Mouse (Mus musculus) lung, embryonic 15.5 days (tissue): Measurements from ENCODE around the gene Slfn4. TPM values are rescaled to one million over a fixed set of nuclear protein-coding genes. Genes with fewer than 3 reads are reported as not detected.
"Not testable (repeated sequence)": the region's sequence is repeated elsewhere in the genome, so short reads cannot be mapped to it uniquely, and the experiment has no call there.

ENCODE experiments used
- ATAC-seq: fragments of 200-750 bp; cut with Nextera tagmentation; 2 replicates; pipeline ENCODE4 v1.8.0; 2017; ENCODE audit warnings: moderate number of reproducible peaks, borderline replicate concordance; ENCODE audit not compliant: low FRiP score, low TSS enrichment; ENCODE audit errors: extremely low read depth
- H3K27ac ChIP-seq: fragments of 300-500 bp; sonication (generic); 2 replicates; pipeline ENCODE4 v1.5.1; 2015; ENCODE audit warnings: moderate library complexity, mild to moderate bottlenecking, inconsistent platforms
- H3K27me3 ChIP-seq: fragments of 300-500 bp; sonication (generic); 2 replicates; pipeline ENCODE4 v1.6.1; 2015; ENCODE audit warnings: inconsistent platforms
- H3K36me3 ChIP-seq: fragments of 300-500 bp; sonication (generic); 2 replicates; pipeline ENCODE4 v1.6.1; 2015; ENCODE audit warnings: inconsistent platforms
- H3K4me1 ChIP-seq: fragments of 300-500 bp; sonication (generic); 2 replicates; pipeline ENCODE4 v1.6.1; 2015; ENCODE audit warnings: inconsistent platforms
- H3K4me2 ChIP-seq: fragments of 300-500 bp; sonication (generic); 2 replicates; pipeline ENCODE4 v1.6.1; 2015; ENCODE audit warnings: inconsistent platforms, mild to moderate bottlenecking, moderate library complexity
- H3K4me3 ChIP-seq: fragments of 300-500 bp; sonication (generic); 2 replicates; pipeline ENCODE4 v1.5.1; 2015; ENCODE audit warnings: mild to moderate bottlenecking, inconsistent platforms
- H3K9ac ChIP-seq: fragments of 300-500 bp; sonication (generic); 2 replicates; pipeline ENCODE4 v1.6.1; 2015; ENCODE audit warnings: inconsistent platforms
- H3K9me3 ChIP-seq: fragments of 300-500 bp; sonication (generic); 2 replicates; pipeline ENCODE4 v1.6.1; 2016; ENCODE audit warnings: inconsistent platforms
- WGBS: fragments of 180-500 bp; shearing (Covaris S2); methylation state at CpG from one replicate; pipeline ENCODE4 v1.1.7; 2015; 5-methylcytosine and 5-hydroxymethylcytosine counted together
- polyA plus RNA-seq: library from polyadenylated mRNA; unstranded; fragments of >200 nt; fragmentation: Nextera tagmentation; extraction: Ambion mirVana; gene quantifications from 2 replicates; pipeline ENCODE4 v1.2.1, GENCODE M21; 2015

Gene Slfn4
- polyA plus RNA-seq, 1 experiment from 2014 or later = 0.07 TPM

DNA sequence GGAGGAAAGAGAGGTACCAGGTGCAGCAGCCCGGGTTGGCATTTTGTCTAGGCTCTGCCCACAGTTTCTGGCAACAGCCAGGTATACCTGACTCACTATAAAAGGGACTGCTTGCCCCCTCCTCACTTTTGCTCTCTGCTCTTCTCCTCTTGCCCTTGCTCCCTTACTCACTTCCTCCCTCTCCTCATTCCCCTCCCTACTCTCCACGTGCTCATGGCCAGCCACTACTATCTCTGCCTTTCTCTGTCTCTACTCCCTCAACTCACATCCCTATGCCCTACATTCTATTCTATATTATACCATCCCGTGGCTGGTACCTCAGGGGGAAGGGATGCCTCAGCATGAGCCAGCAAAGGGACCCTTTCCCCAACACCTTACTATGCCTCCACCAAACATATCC, 49.8 kb downstream of the Slfn4 start:
- H3K36me3 ChIP-seq = no peaks in the 10 kb centered on the region
- no peak overlapping the region for H3K4me3 ChIP-seq
- no peaks in the 10 kb centered on the region for H3K27me3 ChIP-seq
- 59% methylated on average over 3 of the region's 3 CpGs for WGBS
- H3K4me1 ChIP-seq = no peaks in the 10 kb centered on the region
- no peak overlapping the region for H3K4me2 ChIP-seq
- ATAC-seq = no peak
- no peaks in the 10 kb centered on the region for H3K9me3 ChIP-seq
- no peak overlapping the region for H3K27ac ChIP-seq
- H3K9ac ChIP-seq = no peak overlapping the region

DNA sequence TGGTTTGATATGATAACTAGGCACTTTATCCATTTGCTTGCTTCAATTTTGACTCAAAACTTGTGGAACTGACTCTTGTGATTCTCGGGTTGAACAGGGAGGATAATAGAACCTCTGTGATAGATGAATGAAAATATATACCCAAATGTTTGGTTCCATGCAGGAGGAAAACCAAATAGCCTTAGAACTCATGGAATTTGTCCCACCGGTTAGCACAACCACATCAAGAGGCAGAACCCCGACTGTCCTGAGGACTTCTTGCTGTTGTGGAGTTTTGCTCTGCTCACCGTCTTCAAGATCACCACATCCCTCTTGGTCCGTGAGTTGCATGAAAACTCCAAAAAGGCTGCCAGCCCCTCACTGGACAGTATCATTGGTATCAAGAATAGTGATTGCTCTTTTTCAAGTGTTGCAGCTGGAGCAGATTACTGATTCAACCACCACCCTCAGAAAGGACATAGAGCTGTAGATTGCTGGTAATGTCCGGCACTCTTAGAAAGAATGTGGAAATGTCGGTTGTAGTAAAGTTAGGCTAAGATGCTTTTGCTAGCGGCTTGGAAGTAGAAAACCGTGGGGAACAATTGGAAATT, 50.5 kb downstream of the Slfn4 start:
- no peak overlapping the region for H3K4me2 ChIP-seq
- H3K27me3 ChIP-seq = no peaks in the 10 kb centered on the region
- no peak overlapping the region for H3K27ac ChIP-seq
- H3K4me1 ChIP-seq = no peaks in the 10 kb centered on the region
- 83% methylated on average over 9 of the region's 9 CpGs for WGBS
- no peaks in the 10 kb centered on the region for H3K9me3 ChIP-seq
- H3K9ac ChIP-seq = no peak overlapping the region
- no peak for ATAC-seq
- H3K4me3 ChIP-seq = no peak overlapping the region
- H3K36me3 ChIP-seq = no peaks in the 10 kb centered on the region

DNA sequence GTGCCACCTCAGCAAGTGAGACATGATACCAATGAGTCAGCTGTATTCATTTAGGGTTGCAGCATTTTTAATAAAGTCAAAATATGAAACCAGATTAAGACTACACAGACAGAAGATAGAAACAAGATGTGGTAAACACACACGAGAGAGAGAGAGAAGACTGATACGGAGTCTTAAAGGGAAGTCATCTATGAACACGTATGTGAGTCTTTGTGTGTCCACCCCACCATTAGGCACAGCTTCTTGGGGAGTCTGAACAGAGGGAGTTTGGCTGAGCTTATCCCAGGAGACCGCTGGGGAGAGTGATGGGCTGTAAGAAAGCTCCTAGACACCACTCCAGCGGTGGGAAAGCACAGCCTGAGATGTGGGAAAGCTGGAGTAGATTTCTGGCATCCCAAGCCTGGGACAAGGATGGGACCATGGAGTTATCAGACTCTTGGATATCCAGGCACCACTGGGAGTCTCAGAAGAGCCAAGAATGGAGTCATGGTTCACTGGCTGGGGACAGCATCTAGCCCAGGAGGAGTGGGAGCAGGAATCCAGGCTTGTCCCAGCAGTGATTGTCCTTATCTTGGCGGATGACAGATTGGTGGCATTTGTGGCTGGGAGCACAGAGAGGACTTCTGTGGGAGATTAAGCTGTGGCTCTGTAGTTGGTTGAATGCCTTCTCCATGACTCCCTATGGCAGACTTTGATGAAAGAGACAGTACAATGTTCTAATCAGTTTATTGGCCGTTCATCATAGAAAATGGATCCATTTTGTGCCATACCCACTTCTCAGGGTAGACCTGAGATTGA, 53.1 kb downstream of the Slfn4 start:
- no peak overlapping the region for H3K27ac ChIP-seq
- 78% methylated on average over 7 of the region's 7 CpGs for WGBS

DNA sequence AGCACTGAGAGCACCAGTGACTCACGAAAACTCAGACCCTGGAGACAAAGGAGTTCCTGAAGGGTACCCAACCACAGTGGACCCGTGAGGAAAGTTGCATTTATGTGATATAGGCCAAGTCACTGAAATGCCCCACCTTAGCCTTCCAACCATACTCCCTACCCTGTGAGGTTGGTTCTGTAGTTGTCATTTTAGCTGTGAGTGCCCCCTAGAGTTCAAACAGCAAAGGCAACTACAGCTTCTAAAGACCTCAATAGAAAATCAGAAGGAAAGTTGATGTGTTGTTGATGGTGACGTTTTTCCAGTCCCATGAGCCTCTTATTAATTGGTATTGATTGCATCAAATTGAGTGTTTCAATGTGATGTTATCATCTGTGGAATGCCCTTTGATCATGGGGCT, 56.0 kb downstream of the Slfn4 start:
- 65% methylated on average over 3 of the region's 3 CpGs for WGBS
- no peaks in the 10 kb centered on the region for H3K27me3 ChIP-seq
- no peak overlapping the region for H3K4me2 ChIP-seq
- no peak for ATAC-seq
- H3K27ac ChIP-seq = no peak overlapping the region
- H3K9ac ChIP-seq = no peak overlapping the region
- H3K36me3 ChIP-seq = no peaks in the 10 kb centered on the region
- no peaks in the 10 kb centered on the region for H3K9me3 ChIP-seq
- no peak overlapping the region for H3K4me3 ChIP-seq
- H3K4me1 ChIP-seq = no peaks in the 10 kb centered on the region

More for the DNA sequence above, 53.1 kb downstream of the Slfn4 start:
- no peak for ATAC-seq
- Histone ChIP-seq H3K27me3 (no peaks in the 10 kb centered on the region), H3K4me1 (no peaks in the 10 kb centered on the region), H3K4me2 (no peak overlapping the region), H3K36me3 (no peaks in the 10 kb centered on the region), H3K9ac (no peak overlapping the region), H3K4me3 (no peak overlapping the region), H3K9me3 (no peaks in the 10 kb centered on the region)

DNA sequence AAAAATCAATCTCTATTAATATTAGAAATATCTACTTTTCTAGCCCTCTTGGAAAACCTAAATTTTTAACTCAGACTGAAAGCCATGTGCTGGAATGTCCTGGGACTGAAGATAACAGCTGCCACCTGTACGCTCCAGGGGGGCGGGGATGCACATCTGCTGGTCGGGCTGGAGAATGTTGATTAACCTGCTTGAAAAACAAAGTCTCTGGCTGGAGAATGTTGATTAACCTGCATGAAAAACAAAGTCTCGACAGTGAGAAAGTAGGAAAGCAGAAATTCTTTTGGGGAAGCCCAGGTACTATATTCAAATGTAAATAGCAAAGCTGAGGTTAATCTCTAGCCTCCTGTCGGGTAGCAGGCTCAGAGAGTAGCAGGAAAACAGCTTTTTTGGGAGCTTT, 58.6 kb downstream of the Slfn4 start:
- H3K9me3 ChIP-seq, H3K4me1 ChIP-seq, H3K9ac ChIP-seq, H3K4me3 ChIP-seq, H3K36me3 ChIP-seq, H3K4me2 ChIP-seq, H3K27ac ChIP-seq, H3K27me3 ChIP-seq, ATAC-seq: not testable (repeated sequence)
- 33% methylated on average over 5 of the region's 5 CpGs for WGBS

DNA sequence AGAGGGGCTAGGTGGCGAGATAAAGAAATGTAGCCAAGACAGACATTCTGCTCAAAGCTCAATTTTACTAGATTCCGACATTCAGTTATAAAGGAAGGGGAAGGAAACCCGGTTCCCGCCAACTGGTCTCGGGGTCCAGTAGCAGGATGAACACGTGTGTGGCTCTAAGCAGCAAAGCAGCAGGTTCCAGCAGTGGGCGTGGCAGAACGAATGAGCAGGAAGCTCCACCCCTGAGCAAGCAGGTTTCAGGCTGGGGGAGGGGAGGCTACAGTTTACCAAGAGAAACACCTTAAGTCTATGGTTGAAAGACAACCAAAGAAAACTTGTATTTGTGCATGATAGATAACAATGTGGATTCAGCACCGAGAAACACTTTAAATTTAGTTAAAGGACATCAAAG, 62.4 kb downstream of the Slfn4 start:
- not testable (repeated sequence) for H3K36me3 ChIP-seq, H3K4me2 ChIP-seq, ATAC-seq, H3K27me3 ChIP-seq, H3K4me3 ChIP-seq, H3K9ac ChIP-seq, H3K4me1 ChIP-seq, H3K27ac ChIP-seq, H3K9me3 ChIP-seq
- 74% methylated on average over 9 of the region's 9 CpGs for WGBS

DNA sequence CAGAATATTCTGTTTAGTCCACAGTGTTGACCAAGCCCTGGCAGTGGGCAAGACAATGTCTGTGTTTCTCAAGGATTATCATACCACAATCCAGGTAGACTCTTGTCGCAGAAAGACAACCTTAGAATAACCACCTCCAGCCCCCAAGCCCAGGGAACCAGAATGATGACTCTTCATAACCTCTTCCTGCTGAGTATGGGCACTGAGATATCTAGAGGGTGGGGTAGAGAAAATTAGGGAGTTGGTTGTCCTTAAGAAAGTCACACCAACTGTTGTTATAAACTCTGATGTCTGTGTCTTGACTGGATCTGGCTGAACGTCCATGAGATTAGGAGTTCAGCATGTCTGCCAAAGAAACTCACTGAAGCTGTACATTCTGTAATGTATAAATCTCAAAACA, 63.4 kb downstream of the Slfn4 start:
- Histone ChIP-seq H3K4me3 (no peak overlapping the region), H3K27me3 (no peaks in the 10 kb centered on the region), H3K4me2 (no peak overlapping the region), H3K9me3 (no peaks in the 10 kb centered on the region), H3K27ac (no peak overlapping the region), H3K4me1 (no peaks in the 10 kb centered on the region), H3K36me3 (no peaks in the 10 kb centered on the region), H3K9ac (no peak overlapping the region)
- 80% methylated on average over 2 of the region's 2 CpGs for WGBS
- ATAC-seq = no peak

DNA sequence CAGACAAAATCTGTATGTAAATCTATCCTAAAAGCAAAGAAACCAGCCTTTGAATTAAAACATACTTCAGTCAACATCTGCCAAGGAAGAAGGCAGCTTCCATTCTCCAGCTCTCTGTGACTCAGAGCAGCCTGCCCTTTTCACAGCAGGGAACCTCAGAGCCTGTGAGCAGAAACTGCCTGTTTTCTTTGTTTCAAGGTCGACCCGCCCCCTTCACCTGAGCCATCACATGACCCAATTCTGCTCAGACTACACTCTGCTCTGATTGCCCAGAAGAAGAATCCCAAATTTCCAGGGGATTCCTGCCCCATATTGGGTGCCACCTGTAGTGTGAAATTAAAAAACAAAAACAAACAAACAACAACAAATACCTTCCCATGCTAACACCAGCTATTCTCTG, 64.8 kb downstream of the Slfn4 start:
- no peak overlapping the region for H3K27ac ChIP-seq
- H3K9ac ChIP-seq = no peak overlapping the region
- ATAC-seq = no peak
- H3K4me2 ChIP-seq = no peak overlapping the region
- 12% methylated on average over 2 of the region's 2 CpGs for whole genome bisulfite sequencing
- H3K4me1 ChIP-seq = no peaks in the 10 kb centered on the region
- H3K27me3 ChIP-seq = no peaks in the 10 kb centered on the region
- H3K9me3 ChIP-seq = no peaks in the 10 kb centered on the region
- H3K36me3 ChIP-seq = no peaks in the 10 kb centered on the region
- no peak overlapping the region for H3K4me3 ChIP-seq

Other genes starting within 250 kb of the Slfn4 start
- 2.6 and 4.2 TPM in 2 replicates for gene Slfn5, start 223.8 kb upstream of the Slfn4 start, polyA plus RNA-seq
- gene Slfn9, start 183.4 kb upstream of the Slfn4 start, polyA plus RNA-seq = 35.5 and 37.9 TPM in 2 replicates
- 0.29 and 0.74 TPM in 2 replicates for gene Slfn8, start 154.4 kb upstream of the Slfn4 start, polyA plus RNA-seq
- 5.8 and 7.6 TPM in 2 replicates for gene Slfn2, start 110.1 kb upstream of the Slfn4 start, polyA plus RNA-seq
- gene Slfn1, start 58.3 kb upstream of the Slfn4 start, polyA plus RNA-seq = 0.96 and 1.3 TPM in 2 replicates
- 0.94 and 1.4 TPM in 2 replicates for gene Slfn3, start 16.1 kb downstream of the Slfn4 start, polyA plus RNA-seq
- 0.27 and 0.53 TPM in 2 replicates for gene Slfn14, start 111.5 kb downstream of the Slfn4 start, polyA plus RNA-seq
- 53.1 and 55.7 TPM in 2 replicates for gene Ap2b1, start 123.8 kb downstream of the Slfn4 start, polyA plus RNA-seq
- gene Pex12, start 127.4 kb downstream of the Slfn4 start, polyA plus RNA-seq = 12.1 and 12.3 TPM in 2 replicates
- 1.3 and 1.8 TPM in 2 replicates for gene Rasl10b, start 234.0 kb downstream of the Slfn4 start, polyA plus RNA-seq